Mouse (Mus musculus) limb, embryonic 14.5 days (tissue): Measurements from ENCODE around the gene Gm17324. TPM values are rescaled to one million over a fixed set of nuclear protein-coding genes. Genes with fewer than 3 reads are reported as not detected.
"Not testable (repeated sequence)": the region's sequence is repeated elsewhere in the genome, so short reads cannot be mapped to it uniquely, and the experiment has no call there.

Source experiments
- ATAC-seq: fragments of 200-750 bp; cut with Nextera tagmentation; 2 replicates; pipeline ENCODE4 v1.8.0; 2017; ENCODE audit warnings: low read depth, moderate number of reproducible peaks, moderate TSS enrichment; ENCODE audit not compliant: low FRiP score
- DNase-seq: peaks from one replicate; pipeline ENCODE4 v3.0.0-alpha.2; 2015; ENCODE audit warnings: low spot score
- H3K27ac ChIP-seq: fragments of 300-500 bp; sonication (generic); replicated peaks from 2 replicates; pipeline ENCODE4 v1.5.1; 2014; ENCODE audit warnings: low read depth, mild to moderate bottlenecking, low read length, moderate library complexity, mixed read lengths
- H3K27me3 ChIP-seq: fragments of 300-500 bp; sonication (generic); 2 replicates; pipeline ENCODE4 v1.6.1; 2014; ENCODE audit warnings: low read length, mixed read lengths; ENCODE audit not compliant: control insufficient read depth, insufficient read depth
- H3K36me3 ChIP-seq: fragments of 300-500 bp; sonication (generic); 2 replicates; pipeline ENCODE4 v1.6.1; 2014; ENCODE audit warnings: mild to moderate bottlenecking, low read length, moderate library complexity, mixed read lengths; ENCODE audit not compliant: control insufficient read depth, insufficient read depth
- H3K4me1 ChIP-seq: fragments of 300-500 bp; sonication (generic); 2 replicates; pipeline ENCODE4 v1.6.1; 2014; ENCODE audit warnings: antibody characterized with exemption, low read length, mixed read lengths; ENCODE audit not compliant: control insufficient read depth, insufficient read depth
- H3K4me2 ChIP-seq: fragments of 300-500 bp; sonication (generic); replicated peaks from 2 replicates; pipeline ENCODE4 v1.6.1; 2014; ENCODE audit warnings: low read depth, mild to moderate bottlenecking, low read length, moderate library complexity; ENCODE audit not compliant: severe bottlenecking
- H3K4me3 ChIP-seq: fragments of 300-500 bp; sonication (generic); replicated peaks from 2 replicates; pipeline ENCODE4 v1.5.1; 2014; ENCODE audit warnings: low read length
- H3K9ac ChIP-seq: fragments of 300-500 bp; sonication (generic); 2 replicates; pipeline ENCODE4 v1.6.1; 2014; ENCODE audit warnings: mild to moderate bottlenecking, low read depth, low read length, moderate library complexity; ENCODE audit not compliant: severe bottlenecking
- H3K9me3 ChIP-seq: fragments of 300-500 bp; sonication (generic); 2 replicates; pipeline ENCODE4 v1.6.1; 2016; ENCODE audit warnings: low read length; ENCODE audit not compliant: control insufficient read depth
- POLR2A ChIP-seq: fragments of 200-500 bp; IDR thresholded peaks from 2 replicates; pipeline ENCODE4 v1.8.0; 2012; ENCODE audit warnings: inconsistent platforms, mild to moderate bottlenecking, moderate library complexity, borderline replicate concordance; ENCODE audit not compliant: insufficient read depth, insufficient read length; ENCODE audit errors: extremely low read depth
- WGBS: fragments of 180-500 bp; shearing (Covaris S2); extraction: QIAGEN DNeasy Blood & Tissue Kit; methylation state at CpG from one replicate; pipeline ENCODE4 v1.1.7; 2014; 5-methylcytosine and 5-hydroxymethylcytosine counted together
- polyA plus RNA-seq, 2 experiments: library from polyadenylated mRNA; depleted of rRNA in 1 of 2; stranded (reverse) in 1 of 2; unstranded in 1 of 2; fragments of >200 nt; fragmentation: Nextera tagmentation in 1 of 2; extraction: Ambion mirVana in 1 of 2; gene quantifications; 2 replicates each; pipeline versions ENCODE4 v1.2.1 to v1.2.3; 2012 to 2014

Gene Gm17324
- polyA plus RNA-seq (2012; rRNA removed) (0.15 and 0.18 TPM in 2 replicates), polyA plus RNA-seq (2014; fragmentation: Nextera tagmentation; extraction: Ambion mirVana) (0.39 and 0.83 TPM in 2 replicates)

- no peaks in the 10 kb centered on the region for H3K9me3 ChIP-seq
- H3K4me3 ChIP-seq = peak within 1 kb of the TSS; percentile 83
- TF ChIP-seq POLR2A = peak; percentile 76; the same call in 1 of the 2 replicates
- peak within 1 kb of the TSS; percentile 69 for H3K4me2 ChIP-seq
- peak; percentile 92 for DNase-seq
- H3K27ac ChIP-seq = peak within 1 kb of the TSS; percentile 87
- WGBS = under 1% methylated on average over 93 of the region's 96 CpGs
- ATAC-seq = peak; percentile 95
- H3K27me3 ChIP-seq = peaks cover 15% of the 10 kb centered on the region; the same call in 1 of the 2 replicates
- peaks cover 4% of the 10 kb centered on the region for H3K4me1 ChIP-seq
- peaks cover 21% of the 10 kb centered on the region for H3K36me3 ChIP-seq
- peak within 1 kb of the TSS; percentile 77 for H3K9ac ChIP-seq
Measured at GRCm38 (mm10) chr9:78447973-78448873, at the start of gene Gm17324, which contains the start of gene Mto1. Gm17324 (minus strand) TSS chr9:78448786. Mto1 (plus strand) TSS chr9:78448208.

- ATAC-seq = no peak
- H3K27ac ChIP-seq = no peak overlapping the region
- H3K4me2 ChIP-seq = no peak overlapping the region
- WGBS = 92% methylated on average over 7 of the region's 7 CpGs
- H3K9ac ChIP-seq = no peak overlapping the region
- H3K36me3 ChIP-seq = no peaks in the 10 kb centered on the region
- no peaks in the 10 kb centered on the region for H3K4me1 ChIP-seq
- no peak overlapping the region for H3K4me3 ChIP-seq
- DNase-seq = no peak
- no peaks in the 10 kb centered on the region for H3K27me3 ChIP-seq
- no peaks in the 10 kb centered on the region for H3K9me3 ChIP-seq
- no peak for TF ChIP-seq POLR2A
Measured at GRCm38 (mm10) chr9:78493171-78493570, 44.6 kb upstream of the Gm17324 start.

- H3K36me3 ChIP-seq = no peaks in the 10 kb centered on the region
- WGBS = 90% methylated on average over 3 of the region's 3 CpGs
- no peaks in the 10 kb centered on the region for H3K27me3 ChIP-seq
- ATAC-seq = no peak
- H3K4me3 ChIP-seq = no peak overlapping the region
- no peak for TF ChIP-seq POLR2A
- no peak overlapping the region for H3K27ac ChIP-seq
- H3K4me2 ChIP-seq = no peak overlapping the region
- no peak overlapping the region for H3K9ac ChIP-seq
- H3K4me1 ChIP-seq = no peaks in the 10 kb centered on the region
- no peak for DNase-seq
- H3K9me3 ChIP-seq = no peaks in the 10 kb centered on the region
Measured at GRCm38 (mm10) chr9:78492254-78492653, 43.7 kb upstream of the Gm17324 start.

GRCm38 (mm10) chr9:78491169-78491568 lies 42.6 kb upstream of the Gm17324 start:
- 88% methylated on average over 3 of the region's 3 CpGs for WGBS

GRCm38 (mm10) chr9:78488890-78489420 lies 40.4 kb upstream of the Gm17324 start, which contains the start of gene Eef1a1:
Eef1a1 (minus strand) TSS chr9:78489151.
- H3K4me3 ChIP-seq = peak within 1 kb of the TSS; percentile 37
- DNase-seq (no peak), ATAC-seq (peak; percentile 82)
- H3K9me3 ChIP-seq = no peaks in the 10 kb centered on the region
- TF ChIP-seq POLR2A = no peak
- peak within 1 kb of the TSS; percentile 65 for H3K9ac ChIP-seq
- no peaks in the 10 kb centered on the region for H3K4me1 ChIP-seq
- WGBS = 4% methylated on average over 14 of the region's 20 CpGs
- H3K27ac ChIP-seq = 0 out of 2 replicates have a peak within 1 kb of the TSS, but pooled peaks have one; percentile 9
- H3K4me2 ChIP-seq = peak within 1 kb of the TSS; percentile 60
- H3K27me3 ChIP-seq = no peaks in the 10 kb centered on the region
- H3K36me3 ChIP-seq = no peaks in the 10 kb centered on the region

More at GRCm38 (mm10) chr9:78491169-78491568, 42.6 kb upstream of the Gm17324 start:
- TF ChIP-seq POLR2A = no peak
- Histone ChIP-seq H3K27me3 (no peaks in the 10 kb centered on the region), H3K27ac (no peak overlapping the region), H3K4me3 (no peak overlapping the region), H3K9me3 (no peaks in the 10 kb centered on the region), H3K36me3 (no peaks in the 10 kb centered on the region), H3K4me2 (no peak overlapping the region), H3K9ac (no peak overlapping the region), H3K4me1 (no peaks in the 10 kb centered on the region)
- DNase-seq = no peak
- ATAC-seq = no peak

GRCm38 (mm10) chr9:78488021-78488420 lies 39.4 kb upstream of the Gm17324 start:
- H3K9ac ChIP-seq, DNase-seq, H3K9me3 ChIP-seq, H3K27me3 ChIP-seq, ATAC-seq, H3K4me3 ChIP-seq, H3K4me1 ChIP-seq, H3K36me3 ChIP-seq, H3K27ac ChIP-seq, H3K4me2 ChIP-seq: not testable (repeated sequence)
- WGBS = 97% methylated on average over 5 of the region's 5 CpGs
